Mouse (Mus musculus) hindbrain, embryonic 14.5 days (tissue): ENCODE measurements around the gene Ttc21a. TPM values are rescaled to one million over a fixed set of nuclear protein-coding genes. Genes with fewer than 3 reads are reported as not detected.

Experiments
- ATAC-seq: fragments of 200-750 bp; cut with Nextera tagmentation; 2 replicates; pipeline ENCODE4 v1.8.0; 2017; ENCODE audit warnings: moderate number of reproducible peaks, mild to moderate bottlenecking, moderate TSS enrichment, moderate library complexity; ENCODE audit not compliant: low FRiP score
- DNase-seq: peaks from one replicate; pipeline ENCODE4 v3.0.0-alpha.2; 2015; ENCODE audit warnings: low spot score
- H3K27ac ChIP-seq: fragments of 300-500 bp; sonication (generic); 2 replicates; pipeline ENCODE4 v1.5.1; 2014; ENCODE audit warnings: mild to moderate bottlenecking, moderate library complexity
- H3K27me3 ChIP-seq: fragments of 300-500 bp; sonication (generic); 2 replicates; pipeline ENCODE4 v1.6.1; 2014; ENCODE audit warnings: mild to moderate bottlenecking, low read length, mixed read lengths; ENCODE audit not compliant: control insufficient read depth, insufficient read depth
- H3K36me3 ChIP-seq: fragments of 300-500 bp; sonication (generic); replicated peaks from 2 replicates; pipeline ENCODE4 v1.6.1; 2014; ENCODE audit not compliant: control insufficient read depth, insufficient read depth
- H3K4me1 ChIP-seq: fragments of 300-500 bp; sonication (generic); replicated peaks from 2 replicates; pipeline ENCODE4 v1.6.1; 2014; ENCODE audit warnings: antibody characterized with exemption, low read length, mixed read lengths; ENCODE audit not compliant: control insufficient read depth, insufficient read depth
- H3K4me2 ChIP-seq: fragments of 300-500 bp; sonication (generic); replicated peaks from 2 replicates; pipeline ENCODE4 v1.6.1; 2014; ENCODE audit warnings: mild to moderate bottlenecking, moderate library complexity
- H3K4me3 ChIP-seq: fragments of 300-500 bp; sonication (generic); replicated peaks from 2 replicates; pipeline ENCODE4 v1.5.1; 2014; ENCODE audit warnings: mild to moderate bottlenecking, low read length
- H3K9ac ChIP-seq: fragments of 300-500 bp; sonication (generic); 2 replicates; pipeline ENCODE4 v1.6.1; 2014
- H3K9me3 ChIP-seq: fragments of 300-500 bp; sonication (generic); 2 replicates; pipeline ENCODE4 v1.6.1; 2016; ENCODE audit warnings: low read length; ENCODE audit not compliant: control insufficient read depth
- WGBS: fragments of 180-500 bp; shearing (Covaris S2); extraction: QIAGEN DNeasy Blood & Tissue Kit; methylation state at CpG from one replicate; pipeline ENCODE4 v1.1.7; 2014; 5-methylcytosine and 5-hydroxymethylcytosine counted together
- polyA plus RNA-seq: library from polyadenylated mRNA; unstranded; fragments of >200 nt; fragmentation: Nextera tagmentation; extraction: Ambion mirVana; gene quantifications from 2 replicates; pipeline ENCODE4 v1.2.1, GENCODE M21; 2014

Ttc21a gene
- polyA plus RNA-seq, 1 experiment from 2014 or later: 1.2 TPM

DNA sequence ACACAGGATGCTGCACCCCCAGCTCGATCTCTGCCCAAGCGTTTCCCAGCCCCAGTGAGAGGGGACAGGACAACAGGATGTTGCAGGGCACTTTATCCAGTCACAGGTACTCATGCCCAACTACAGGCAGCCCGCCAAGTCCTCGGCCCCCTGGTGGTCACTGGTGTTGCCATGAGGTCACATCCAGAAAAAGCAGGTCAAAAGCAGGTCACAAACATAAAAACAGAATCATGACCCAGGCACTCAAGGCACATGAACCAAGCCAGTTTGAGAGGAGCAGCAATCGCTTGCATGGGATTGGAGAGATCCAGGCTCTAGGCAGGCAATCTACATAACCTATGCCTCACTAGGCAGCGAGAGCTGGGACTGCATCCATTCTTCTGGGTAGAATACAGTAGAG is 32.8 kb downstream of the Ttc21a start:
- no peaks in the 10 kb centered on the region for H3K36me3 ChIP-seq
- no peak overlapping the region for H3K4me2 ChIP-seq
- DNase-seq (no peak), ATAC-seq (no peak; the same call in 1 of the 2 replicates)
- peaks cover 14% of the 10 kb centered on the region for H3K4me1 ChIP-seq
- no peak overlapping the region for H3K9ac ChIP-seq
- peak overlapping the region; percentile 27; the same call in 1 of the 2 replicates for H3K27ac ChIP-seq
- 39% methylated on average over 6 of the region's 6 CpGs for WGBS
- no peaks in the 10 kb centered on the region for H3K27me3 ChIP-seq
- no peak overlapping the region for H3K4me3 ChIP-seq
- H3K9me3 ChIP-seq: no peaks in the 10 kb centered on the region

- Histone ChIP-seq H3K27ac (peak overlapping the region; percentile 27; the same call in 1 of the 2 replicates), H3K4me2 (no peak overlapping the region), H3K9ac (no peak overlapping the region), H3K4me3 (no peak overlapping the region), H3K4me1 (peaks cover 14% of the 10 kb centered on the region), H3K27me3 (no peaks in the 10 kb centered on the region), H3K9me3 (no peaks in the 10 kb centered on the region), H3K36me3 (no peaks in the 10 kb centered on the region)
- 68% methylated on average over 7 of the region's 7 CpGs for WGBS
- peak; percentile 70 for DNase-seq
- peak; percentile 54 for ATAC-seq
Observed at GRCm38 (mm10) chr9:119970763-119971656, 33.6 kb downstream of the Ttc21a start.

DNA sequence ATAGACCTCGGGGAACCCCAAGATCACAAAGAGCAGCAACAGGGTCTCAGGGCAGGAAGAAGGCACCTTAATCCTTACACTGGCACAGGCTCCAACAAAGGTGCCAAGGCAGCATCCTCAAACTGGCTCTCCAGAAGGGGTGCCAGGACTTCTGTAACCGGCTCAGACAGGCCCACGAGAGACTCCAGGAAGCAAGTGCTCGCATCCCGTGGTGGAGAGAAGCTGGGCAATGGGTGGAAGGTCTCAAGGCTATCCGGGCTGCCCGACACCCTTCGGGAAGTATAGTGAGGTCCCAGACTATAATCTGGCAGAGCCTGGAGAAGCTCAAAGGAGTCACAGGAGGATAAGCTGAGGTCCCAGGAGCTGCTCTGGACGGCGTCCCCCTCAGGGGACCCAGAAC is 34.8 kb downstream of the Ttc21a start:
- Histone ChIP-seq H3K36me3 (no peaks in the 10 kb centered on the region), H3K9ac (no peak overlapping the region), H3K4me1 (peaks cover 15% of the 10 kb centered on the region), H3K9me3 (no peaks in the 10 kb centered on the region), H3K27me3 (no peaks in the 10 kb centered on the region), H3K4me2 (no peak overlapping the region), H3K27ac (no peak overlapping the region), H3K4me3 (no peak overlapping the region)
- 94% methylated on average over 10 of the region's 10 CpGs for WGBS
- no peak for ATAC-seq
- no peak for DNase-seq

DNA sequence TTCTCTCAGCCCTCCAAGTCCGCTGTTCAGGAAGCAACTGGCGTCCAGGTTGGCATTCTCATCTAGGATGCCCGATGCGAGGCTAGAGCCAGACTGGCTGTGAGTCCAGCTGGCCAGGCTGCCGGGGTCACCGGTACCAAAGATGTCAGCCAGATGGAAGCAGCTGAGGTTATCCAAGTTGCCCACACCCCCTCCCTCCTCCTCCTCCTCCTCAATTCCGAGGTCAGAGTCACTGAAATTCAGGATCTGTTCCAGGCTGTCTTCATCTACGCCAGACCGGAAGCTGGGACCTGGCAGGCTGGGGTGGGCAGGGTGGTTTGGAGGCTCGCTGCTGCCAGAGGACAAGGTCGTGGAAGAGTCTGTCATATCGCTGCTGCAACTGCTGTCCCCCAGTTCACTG is 35.2 kb downstream of the Ttc21a start:
- no peaks in the 10 kb centered on the region for H3K36me3 ChIP-seq
- no peaks in the 10 kb centered on the region for H3K9me3 ChIP-seq
- H3K9ac ChIP-seq: no peak overlapping the region
- DNase-seq (no peak), ATAC-seq (no peak)
- no peak overlapping the region for H3K27ac ChIP-seq
- H3K4me3 ChIP-seq: no peak overlapping the region
- H3K4me1 ChIP-seq: peaks cover 19% of the 10 kb centered on the region
- H3K27me3 ChIP-seq: no peaks in the 10 kb centered on the region
- H3K4me2 ChIP-seq: no peak overlapping the region
- 82% methylated on average over 12 of the region's 12 CpGs for WGBS

GRCm38 (mm10) chr9:119973281-119973680 is 35.9 kb downstream of the Ttc21a start:
- Histone ChIP-seq H3K27me3 (no peaks in the 10 kb centered on the region), H3K36me3 (no peaks in the 10 kb centered on the region), H3K9me3 (no peaks in the 10 kb centered on the region), H3K4me2 (no peak overlapping the region), H3K4me3 (no peak overlapping the region), H3K27ac (no peak overlapping the region), H3K4me1 (peaks cover 24% of the 10 kb centered on the region), H3K9ac (no peak overlapping the region)
- 91% methylated on average over 23 of the region's 23 CpGs for WGBS
- no peak for ATAC-seq
- no peak for DNase-seq

DNA sequence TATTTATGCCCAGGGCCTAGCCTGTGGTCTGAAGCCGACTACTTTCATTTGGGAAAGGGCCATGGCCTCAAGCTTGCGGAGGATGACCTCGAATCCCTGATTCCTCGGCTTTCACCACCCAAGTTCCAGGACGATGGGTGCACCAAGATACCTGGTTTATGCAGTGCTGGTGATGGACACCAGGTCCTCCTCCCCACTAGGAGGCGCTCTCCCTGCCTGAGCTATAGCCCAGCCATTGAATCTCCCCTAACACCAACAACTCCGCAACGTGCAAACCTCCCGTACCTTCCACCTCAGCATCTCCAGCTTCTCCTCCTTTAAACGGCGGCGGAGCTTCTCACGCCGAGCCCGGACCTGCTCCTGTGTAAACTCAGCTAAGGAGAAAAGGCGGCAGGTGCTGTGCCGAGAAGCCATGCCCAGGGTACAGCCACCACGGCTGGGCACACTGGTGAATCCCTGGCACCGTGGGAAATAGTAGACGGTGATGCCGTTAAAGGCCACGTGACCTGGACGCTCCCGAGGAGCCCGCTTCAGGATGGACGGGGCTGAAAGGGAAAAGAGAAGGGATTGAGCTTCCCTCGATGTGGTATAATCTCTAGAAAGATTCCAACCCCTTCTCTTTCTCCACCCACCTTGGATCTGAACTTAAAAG is 36.6 kb downstream of the Ttc21a start:
- DNase-seq: no peak
- ATAC-seq: no peak
- H3K4me1 ChIP-seq: peaks cover 26% of the 10 kb centered on the region

GRCm38 (mm10) chr9:119974609-119975008 is 37.2 kb downstream of the Ttc21a start:
- Histone ChIP-seq H3K36me3 (no peaks in the 10 kb centered on the region), H3K9me3 (no peaks in the 10 kb centered on the region), H3K9ac (no peak overlapping the region), H3K27ac (no peak overlapping the region), H3K4me1 (peaks cover 26% of the 10 kb centered on the region), H3K27me3 (no peaks in the 10 kb centered on the region), H3K4me3 (no peak overlapping the region), H3K4me2 (no peak overlapping the region)
- 80% methylated on average over 5 of the region's 5 CpGs for WGBS
- ATAC-seq: no peak
- no peak for DNase-seq

More for the DNA sequence above, 36.6 kb downstream of the Ttc21a start:
- no peaks in the 10 kb centered on the region for H3K27me3 ChIP-seq
- no peak overlapping the region for H3K27ac ChIP-seq
- 94% methylated on average over 27 of the region's 27 CpGs for WGBS
- no peak overlapping the region for H3K9ac ChIP-seq
- no peak overlapping the region for H3K4me3 ChIP-seq
- H3K36me3 ChIP-seq: no peaks in the 10 kb centered on the region
- H3K4me2 ChIP-seq: no peak overlapping the region
- H3K9me3 ChIP-seq: no peaks in the 10 kb centered on the region

DNA sequence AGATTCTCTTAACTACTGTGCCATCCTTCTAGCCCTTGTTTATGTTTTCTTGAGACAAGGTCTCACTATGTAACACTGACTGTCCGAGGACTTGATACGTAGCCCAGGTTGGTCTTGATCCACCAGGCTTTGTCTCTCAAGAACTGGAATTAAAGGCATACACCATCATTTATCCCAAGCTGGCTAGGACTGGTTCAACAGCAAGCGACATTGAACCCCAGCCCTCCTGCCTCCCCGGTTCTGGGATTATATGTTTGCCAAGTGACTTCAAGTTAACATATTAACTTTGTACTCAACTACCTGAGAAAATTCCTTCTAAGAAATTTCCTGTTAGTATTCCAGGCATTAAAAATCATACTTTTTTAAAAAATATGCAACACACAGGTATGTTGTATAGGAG is 37.9 kb downstream of the Ttc21a start:
- ATAC-seq: no peak
- 96% methylated on average over 4 of the region's 4 CpGs for WGBS

DNA sequence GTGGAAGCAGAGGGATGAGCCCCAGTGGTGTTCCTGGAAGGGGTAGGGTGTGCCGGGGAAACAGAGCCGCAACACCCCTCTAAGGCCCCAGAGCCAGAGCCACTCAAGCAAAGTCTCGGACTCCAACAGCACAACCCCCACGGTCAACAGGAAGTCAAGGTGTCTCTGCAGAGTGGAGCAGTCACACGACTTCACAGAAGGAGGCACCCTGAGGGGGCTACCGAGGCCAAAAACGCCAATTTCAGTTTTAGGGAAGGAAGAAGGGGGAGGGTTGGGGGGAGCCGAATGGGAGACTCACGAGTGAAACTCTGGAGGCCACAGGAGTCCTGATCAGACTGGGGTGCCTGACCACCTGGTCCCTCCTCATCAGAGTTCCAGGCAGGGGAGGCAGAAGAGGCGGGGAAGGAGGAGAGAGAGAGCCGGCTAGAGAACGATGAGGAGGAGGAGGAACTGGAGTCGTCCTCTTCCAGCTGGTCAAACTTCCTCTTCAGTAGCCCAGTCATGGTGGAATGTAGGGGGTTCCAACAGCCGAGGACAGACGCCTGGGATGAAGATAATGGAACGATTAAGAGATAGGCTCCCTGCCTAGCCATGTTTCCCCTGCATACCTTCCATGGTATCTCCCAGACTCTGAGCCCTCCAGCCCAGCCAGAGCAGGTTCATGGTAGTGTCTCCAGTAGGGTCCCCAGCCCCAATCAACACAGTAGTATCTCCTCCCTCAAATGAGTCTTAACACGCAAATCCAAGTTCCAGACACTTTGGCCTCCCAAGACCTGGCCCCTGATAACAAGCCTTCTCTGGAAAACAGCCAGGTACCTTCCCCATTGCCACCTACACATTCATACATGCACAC is 39.5 kb downstream of the Ttc21a start:
- no peak for ATAC-seq
- Histone ChIP-seq H3K9me3 (no peaks in the 10 kb centered on the region), H3K4me1 (peaks cover 27% of the 10 kb centered on the region), H3K9ac (no peak overlapping the region), H3K27me3 (no peaks in the 10 kb centered on the region), H3K4me2 (no peak overlapping the region), H3K27ac (no peak overlapping the region), H3K36me3 (no peaks in the 10 kb centered on the region), H3K4me3 (no peak overlapping the region)
- no peak for DNase-seq
- WGBS: 61% methylated on average over 17 of the region's 17 CpGs

More for the DNA sequence above, 37.9 kb downstream of the Ttc21a start:
- H3K9ac ChIP-seq: no peak overlapping the region
- peaks cover 26% of the 10 kb centered on the region for H3K4me1 ChIP-seq
- DNase-seq: no peak
- H3K4me3 ChIP-seq: no peak overlapping the region
- no peaks in the 10 kb centered on the region for H3K27me3 ChIP-seq
- H3K9me3 ChIP-seq: no peaks in the 10 kb centered on the region
- H3K4me2 ChIP-seq: no peak overlapping the region
- H3K27ac ChIP-seq: no peak overlapping the region
- H3K36me3 ChIP-seq: no peaks in the 10 kb centered on the region
